Mouse (Mus musculus): ENCODE results near the gene Cbl. TPM values are rescaled to one million over a fixed set of nuclear protein-coding genes. Genes with fewer than 3 reads are reported as not detected.

Gene Cbl
- polyA plus RNA-seq, 1 experiment = 3.9 TPM

- peaks cover 37% of the 10 kb centered on the region for H3K27me3 ChIP-seq (replicated peaks)
- H3K4me3 ChIP-seq (replicated peaks) = no peak overlapping the region
- H3K36me3 ChIP-seq (replicated peaks; ENCODE audit: low read length) = peaks cover 58% of the 10 kb centered on the region
- TF ChIP-seq FLI1 (IDR thresholded peaks at IDR 0.05; ENCODE audit: low read length) (no peak), GATA1 (IDR thresholded peaks at IDR 0.05; ENCODE audit: borderline replicate concordance, low read length) (no peak)
- H3K4me1 ChIP-seq = peaks cover 67% of the 10 kb centered on the region
- H3K9me3 ChIP-seq = no peaks in the 10 kb centered on the region
Observed at GRCm38 (mm10) chr9:44259014-44259413, 25.2 kb upstream of the Cbl start.

GRCm38 (mm10) chr9:44256213-44256612, 22.4 kb upstream of the Cbl start:
- no peak overlapping the region for H3K4me3 ChIP-seq (replicated peaks)
- peaks cover 33% of the 10 kb centered on the region for H3K27me3 ChIP-seq (replicated peaks)
- no peak for TF ChIP-seq GATA1 (IDR thresholded peaks at IDR 0.05; ENCODE audit: borderline replicate concordance, low read length)
- no peak for TF ChIP-seq FLI1 (IDR thresholded peaks at IDR 0.05; ENCODE audit: low read length)
- peaks cover 65% of the 10 kb centered on the region for H3K4me1 ChIP-seq
- no peaks in the 10 kb centered on the region for H3K9me3 ChIP-seq
- peaks cover 50% of the 10 kb centered on the region for H3K36me3 ChIP-seq (replicated peaks; ENCODE audit: low read length)

- Histone ChIP-seq H3K9me3 (no peaks in the 10 kb centered on the region), H3K27me3 (replicated peaks) (peaks cover 36% of the 10 kb centered on the region), H3K4me3 (replicated peaks) (peak overlapping the region; percentile 71), H3K4me1 (peaks cover 68% of the 10 kb centered on the region), H3K36me3 (replicated peaks; ENCODE audit: low read length) (peaks cover 44% of the 10 kb centered on the region)
- no peak for TF ChIP-seq FLI1 (IDR thresholded peaks at IDR 0.05; ENCODE audit: low read length)
Observed at GRCm38 (mm10) chr9:44255136-44255521, 21.3 kb upstream of the Cbl start.

GRCm38 (mm10) chr9:44254508-44255135, 20.8 kb upstream of the Cbl start:
- no peaks in the 10 kb centered on the region for H3K9me3 ChIP-seq
- peaks cover 73% of the 10 kb centered on the region for H3K4me1 ChIP-seq
- no peak overlapping the region for H3K4me3 ChIP-seq (replicated peaks)
- H3K27me3 ChIP-seq (replicated peaks) = peaks cover 36% of the 10 kb centered on the region
- TF ChIP-seq GATA1 (IDR thresholded peaks at IDR 0.05; ENCODE audit: borderline replicate concordance, low read length) = no peak
- no peak for TF ChIP-seq FLI1 (IDR thresholded peaks at IDR 0.05; ENCODE audit: low read length)
- H3K36me3 ChIP-seq (replicated peaks; ENCODE audit: low read length) = peaks cover 44% of the 10 kb centered on the region

- H3K4me3 ChIP-seq (replicated peaks) = no peak overlapping the region
- TF ChIP-seq FLI1 (IDR thresholded peaks at IDR 0.05; ENCODE audit: low read length) = no peak
- TF ChIP-seq GATA1 (IDR thresholded peaks at IDR 0.05; ENCODE audit: borderline replicate concordance, low read length) = no peak
- H3K36me3 ChIP-seq (replicated peaks; ENCODE audit: low read length) = peaks cover 37% of the 10 kb centered on the region
- peaks cover 77% of the 10 kb centered on the region for H3K4me1 ChIP-seq
- peaks cover 44% of the 10 kb centered on the region for H3K27me3 ChIP-seq (replicated peaks)
- no peaks in the 10 kb centered on the region for H3K9me3 ChIP-seq
Observed at GRCm38 (mm10) chr9:44253441-44253840, 19.6 kb upstream of the Cbl start.

GRCm38 (mm10) chr9:44251314-44251713, 17.5 kb upstream of the Cbl start, which contains the start of gene Pdzd3:
TSS of gene Pdzd3 (minus strand) at chr9:44251471.
- no peak for TF ChIP-seq GATA1 (IDR thresholded peaks at IDR 0.05; ENCODE audit: borderline replicate concordance, low read length)
- no peak for TF ChIP-seq FLI1 (IDR thresholded peaks at IDR 0.05; ENCODE audit: low read length)
- H3K27me3 ChIP-seq (replicated peaks) = peaks cover 50% of the 10 kb centered on the region

GRCm38 (mm10) chr9:44250445-44250844, 16.6 kb upstream of the Cbl start:
- H3K27me3 ChIP-seq (replicated peaks) = peaks cover 46% of the 10 kb centered on the region
- TF ChIP-seq GATA1 (IDR thresholded peaks at IDR 0.05; ENCODE audit: borderline replicate concordance, low read length) = no peak
- TF ChIP-seq FLI1 (IDR thresholded peaks at IDR 0.05; ENCODE audit: low read length) = no peak
- no peaks in the 10 kb centered on the region for H3K9me3 ChIP-seq
- H3K4me3 ChIP-seq (replicated peaks) = no peak overlapping the region
- peaks cover 21% of the 10 kb centered on the region for H3K36me3 ChIP-seq (replicated peaks; ENCODE audit: low read length)
- H3K4me1 ChIP-seq = peaks cover 79% of the 10 kb centered on the region

More at GRCm38 (mm10) chr9:44251314-44251713, 17.5 kb upstream of the Cbl start, which contains the start of gene Pdzd3:
- no peak within 1 kb of the TSS for H3K4me3 ChIP-seq (replicated peaks)
- H3K36me3 ChIP-seq (replicated peaks; ENCODE audit: low read length) = peaks cover 25% of the 10 kb centered on the region
- no peaks in the 10 kb centered on the region for H3K9me3 ChIP-seq
- peaks cover 81% of the 10 kb centered on the region for H3K4me1 ChIP-seq

GRCm38 (mm10) chr9:44249181-44250146, 15.6 kb upstream of the Cbl start:
- H3K4me1 ChIP-seq = peaks cover 78% of the 10 kb centered on the region
- TF ChIP-seq FLI1 (IDR thresholded peaks at IDR 0.05; ENCODE audit: low read length) (no peak), GATA1 (IDR thresholded peaks at IDR 0.05; ENCODE audit: borderline replicate concordance, low read length) (no peak)
- H3K4me3 ChIP-seq (replicated peaks) = peak overlapping the region; percentile 59
- H3K9me3 ChIP-seq = no peaks in the 10 kb centered on the region
- H3K36me3 ChIP-seq (replicated peaks; ENCODE audit: low read length) = peaks cover 17% of the 10 kb centered on the region
- H3K27me3 ChIP-seq (replicated peaks) = peaks cover 43% of the 10 kb centered on the region

GRCm38 (mm10) chr9:44247907-44248306, 14.1 kb upstream of the Cbl start:
- no peak for TF ChIP-seq GATA1 (IDR thresholded peaks at IDR 0.05; ENCODE audit: borderline replicate concordance, low read length)
- no peak for TF ChIP-seq FLI1 (IDR thresholded peaks at IDR 0.05; ENCODE audit: low read length)
- H3K27me3 ChIP-seq (replicated peaks) = peaks cover 38% of the 10 kb centered on the region
- peaks cover 77% of the 10 kb centered on the region for H3K4me1 ChIP-seq
- no peaks in the 10 kb centered on the region for H3K9me3 ChIP-seq
- peaks cover 7% of the 10 kb centered on the region for H3K36me3 ChIP-seq (replicated peaks; ENCODE audit: low read length)
- no peak overlapping the region for H3K4me3 ChIP-seq (replicated peaks)

- no peaks in the 10 kb centered on the region for H3K36me3 ChIP-seq (replicated peaks; ENCODE audit: low read length)
- H3K9me3 ChIP-seq = peaks cover 5% of the 10 kb centered on the region
- TF ChIP-seq GATA1 (IDR thresholded peaks at IDR 0.05; ENCODE audit: borderline replicate concordance, low read length) = no peak
- no peak for TF ChIP-seq FLI1 (IDR thresholded peaks at IDR 0.05; ENCODE audit: low read length)
- H3K4me1 ChIP-seq = peaks cover 72% of the 10 kb centered on the region
- H3K27me3 ChIP-seq (replicated peaks) = peaks cover 32% of the 10 kb centered on the region
- no peak overlapping the region for H3K4me3 ChIP-seq (replicated peaks)
Observed at GRCm38 (mm10) chr9:44243621-44244020, 9.8 kb upstream of the Cbl start.

Measured in megakaryocyte, embryonic 14.5 days (primary cell).